Comparison of ENCODE assay signal across 9 mouse cellular contexts in genomic region chr5:120269416-120269860, GRCm38 (mm10).
DNase-seq lines count a peak whose midpoint lies in the region; ATAC-seq lines count a peak whose summit lies in the region.
"Had no signal": no experiment of that assay in that cellular context is flagged by ENCODE, and none has a peak within 500 bp of the region (broad histone marks: within the 10 kb centered on the region; RNA-seq: fewer than 3 reads in every experiment).

No protein-coding gene starts in this region.

- no peak for DNase-seq in kidney, postnatal 14 days
- DNase-seq in embryo, embryonic 10.5 days (ENCODE audit: low spot score) = peak; percentile 25
- peak; percentile 61 for DNase-seq in forebrain, embryonic 14.5 days (ENCODE audit: low spot score)
- DNase-seq in midbrain, embryonic 11.5 days (ENCODE audit: low spot score, missing footprints) = peak; percentile 93
- DNase-seq in left cerebral cortex, adult 18-20 months (ENCODE audit: low spot score in 2 of 2) = no peak
- DNase-seq in thymus, postnatal 10 days (ENCODE audit: low spot score in 2 of 2) = no peak
- no peak for DNase-seq in frontal cortex, postnatal 10 days (ENCODE audit: low spot score in 2 of 2)
- DNase-seq: kidney, postnatal 25 days had no signal

- 0 out of 2 replicates have a peak, but pooled peaks cover 3% of the 10 kb centered on the region for H3K9me3 ChIP-seq in kidney, embryonic 14.5 days (ENCODE audit: control insufficient read depth, low read length)
- H3K9me3 ChIP-seq in forebrain, embryonic 14.5 days (replicated peaks; ENCODE audit: control insufficient read depth, low read length) = no peaks in the 10 kb centered on the region
- no peaks in the 10 kb centered on the region for H3K9me3 ChIP-seq in midbrain, embryonic 11.5 days (ENCODE audit: control insufficient read depth, low read length)

- H3K27me3 ChIP-seq in kidney, embryonic 14.5 days (ENCODE audit: control insufficient read depth, insufficient read depth, low read length) = peaks cover 17% of the 10 kb centered on the region
- H3K27me3 ChIP-seq in forebrain, embryonic 14.5 days (replicated peaks; ENCODE audit: control insufficient read depth, insufficient read depth, low read length) = no peaks in the 10 kb centered on the region
- H3K27me3 ChIP-seq in midbrain, embryonic 11.5 days (ENCODE audit: control insufficient read depth, insufficient read depth, low read length) = peaks cover 22% of the 10 kb centered on the region

- H3K4me2 ChIP-seq in kidney, embryonic 14.5 days (replicated peaks; ENCODE audit: low read depth, low read length) = peak overlapping the region; percentile 19; the same call in 1 of the 2 replicates
- peak overlapping the region; percentile 24 for H3K4me2 ChIP-seq in forebrain, embryonic 14.5 days (ENCODE audit: low read length)
- H3K4me2 ChIP-seq in midbrain, embryonic 11.5 days = no peak overlapping the region

- WGBS in kidney, embryonic 14.5 days = 7% methylated on average over 22 of the region's 22 CpGs
- WGBS in forebrain, embryonic 14.5 days = 12% methylated on average over 22 of the region's 22 CpGs
- 16% methylated on average over 22 of the region's 22 CpGs for WGBS in midbrain, embryonic 11.5 days

- no peak overlapping the region for H3K27ac ChIP-seq in kidney, embryonic 14.5 days (ENCODE audit: low read depth, low read length)
- peak overlapping the region; percentile 70; the same call in 1 of the 2 replicates for H3K27ac ChIP-seq in forebrain, embryonic 14.5 days (ENCODE audit: low read depth, low read length)
- peak overlapping the region; percentile 67 for H3K27ac ChIP-seq in midbrain, embryonic 11.5 days (ENCODE audit: low read depth, low read length)

- H3K9ac ChIP-seq in kidney, embryonic 14.5 days (ENCODE audit: low read depth, low read length) = no peak overlapping the region
- peak overlapping the region; percentile 43 for H3K9ac ChIP-seq in forebrain, embryonic 14.5 days (ENCODE audit: low read length)
- H3K9ac ChIP-seq in midbrain, embryonic 11.5 days (ENCODE audit: low read length) = peak overlapping the region; percentile 24; the same call in 1 of the 2 replicates

- 0 out of 2 replicates have a peak, but pooled peaks have one; percentile 24 for ATAC-seq in kidney, embryonic 14.5 days (ENCODE audit: low FRiP score, low TSS enrichment)
- peak; percentile 68; the same call in 1 of the 2 replicates for ATAC-seq in forebrain, embryonic 14.5 days
- ATAC-seq in midbrain, embryonic 11.5 days (ENCODE audit: low FRiP score) = peak; percentile 68; the same call in 1 of the 2 replicates

- no peaks in the 10 kb centered on the region for H3K4me1 ChIP-seq in kidney, embryonic 14.5 days (ENCODE audit: control insufficient read depth, insufficient read depth, low read length)
- peaks cover 16% of the 10 kb centered on the region for H3K4me1 ChIP-seq in forebrain, embryonic 14.5 days (ENCODE audit: control insufficient read depth, insufficient read depth, low read length)
- H3K4me1 ChIP-seq in midbrain, embryonic 11.5 days (ENCODE audit: control insufficient read depth, insufficient read depth, low read length) = peaks cover 8% of the 10 kb centered on the region

- H3K36me3 ChIP-seq in kidney, embryonic 14.5 days (ENCODE audit: control insufficient read depth, insufficient read depth, low read length) = no peaks in the 10 kb centered on the region
- no peaks in the 10 kb centered on the region for H3K36me3 ChIP-seq in forebrain, embryonic 14.5 days (ENCODE audit: control insufficient read depth, insufficient read depth, low read length)
- H3K36me3 ChIP-seq in midbrain, embryonic 11.5 days (ENCODE audit: control insufficient read depth, insufficient read depth, low read length) = no peaks in the 10 kb centered on the region

- H3K4me3 ChIP-seq in kidney, embryonic 14.5 days (ENCODE audit: low read length) = no peak overlapping the region
- no peak overlapping the region for H3K4me3 ChIP-seq in forebrain, embryonic 14.5 days (ENCODE audit: low read depth, low read length)
- H3K4me3 ChIP-seq in midbrain, embryonic 11.5 days (ENCODE audit: low read depth, low read length) = no peak overlapping the region

Comparison
In these comparisons a context has a peak if more than half of its experiments do, and no peak if none do; other contexts are left out.
1. DNase-seq: peak in embryo, embryonic 10.5 days (single experiment), forebrain, embryonic 14.5 days (single experiment) and midbrain, embryonic 11.5 days (single experiment); none in kidney, postnatal 14 days (single experiment), left cerebral cortex, adult 18-20 months (0 of 2), thymus, postnatal 10 days (0 of 2) and frontal cortex, postnatal 10 days (0 of 2).
2. Peak in every context shown above with its lines, with median percentiles within 50 percentile points of each other: ATAC-seq.